Comparison of ENCODE assay signal across 9 mouse cellular contexts in genomic region chr2:101679164-101679784, GRCm38 (mm10). TPM values are rescaled to one million over a fixed set of nuclear protein-coding genes. Genes with fewer than 3 reads are reported as not detected.
DNase-seq lines count a peak whose midpoint lies in the region; ATAC-seq and TF ChIP-seq lines count a peak whose summit lies in the region.
"Had no signal": no experiment of that assay in that cellular context is flagged by ENCODE, and none has a peak within 500 bp of the region (broad histone marks: within the 10 kb centered on the region; RNA-seq: fewer than 3 reads in every experiment).

No protein-coding gene starts in this region.

- no peak for ATAC-seq in hindbrain, embryonic 12.5 days (ENCODE audit: low FRiP score)
- ATAC-seq in lung, embryonic 16.5 days (ENCODE audit: low read depth), result no peak
- no peak for ATAC-seq in stomach, embryonic 14.5 days (ENCODE audit: insufficient number of reproducible peaks, insufficient read depth, low FRiP score, low read depth)

- WGBS in hindbrain, embryonic 12.5 days, result 2% methylated on average over 15 of the region's 15 CpGs
- 4% methylated on average over 15 of the region's 15 CpGs for WGBS in lung, embryonic 16.5 days
- WGBS in stomach, embryonic 14.5 days, result 6% methylated on average over 15 of the region's 15 CpGs

- H3K4me3 ChIP-seq in cortical plate, adult 2 months (ENCODE audit: insufficient read depth, low read length), result peak overlapping the region; percentile 92
- H3K4me3 ChIP-seq in hindbrain, embryonic 12.5 days, result peak overlapping the region; percentile 84
- peak overlapping the region; percentile 91 for H3K4me3 ChIP-seq in lung, embryonic 16.5 days (ENCODE audit: low read length)
- peak overlapping the region; percentile 73 for H3K4me3 ChIP-seq in stomach, embryonic 14.5 days (ENCODE audit: low read depth, low read length)

- peaks cover 9% of the 10 kb centered on the region for H3K36me3 ChIP-seq in hindbrain, embryonic 12.5 days
- no peaks in the 10 kb centered on the region for H3K36me3 ChIP-seq in lung, embryonic 16.5 days (ENCODE audit: control insufficient read depth, insufficient read depth, low read length)
- peaks cover under 1% of the 10 kb centered on the region; the same call in 1 of the 2 replicates for H3K36me3 ChIP-seq in stomach, embryonic 14.5 days (ENCODE audit: control insufficient read depth, insufficient read depth, low read length)

- TF ChIP-seq POLR2A in cortical plate, adult 2 months (IDR thresholded peaks at IDR 0.05; ENCODE audit: extremely low read depth, insufficient read depth, low read length), result no peak

- peak; percentile 15 for DNase-seq in thymus, postnatal 0 days (ENCODE audit: low spot score)
- no peak for DNase-seq in thymus, adult 18-20 months
- DNase-seq in cerebellum, adult 18-20 months, result no peak
- no peak for DNase-seq in layer of hippocampus, adult 8-10 months (ENCODE audit: low spot score in 2 of 2)

- no peaks in the 10 kb centered on the region for H3K9me3 ChIP-seq in hindbrain, embryonic 12.5 days (replicated peaks)
- no peaks in the 10 kb centered on the region for H3K9me3 ChIP-seq in lung, embryonic 16.5 days (ENCODE audit: control insufficient read depth, low read length)
- no peaks in the 10 kb centered on the region for H3K9me3 ChIP-seq in stomach, embryonic 14.5 days (ENCODE audit: control insufficient read depth, low read depth, low read length)

- peaks cover 5% of the 10 kb centered on the region; the same call in 1 of the 2 replicates for H3K27me3 ChIP-seq in hindbrain, embryonic 12.5 days
- no peaks in the 10 kb centered on the region; the same call in 1 of the 2 replicates for H3K27me3 ChIP-seq in lung, embryonic 16.5 days (ENCODE audit: control insufficient read depth, insufficient read depth, low read depth, low read length)
- H3K27me3 ChIP-seq in stomach, embryonic 14.5 days (ENCODE audit: control insufficient read depth, insufficient read depth, low read length), result no peaks in the 10 kb centered on the region

- TF ChIP-seq CTCF in cortical plate, adult 2 months (IDR thresholded peaks at IDR 0.05; ENCODE audit: extremely low read depth, insufficient read depth, low read length), result no peak

- no peak overlapping the region for H3K27ac ChIP-seq in cortical plate, adult 2 months (ENCODE audit: insufficient read depth, low read length)
- H3K27ac ChIP-seq in hindbrain, embryonic 12.5 days, result no peak overlapping the region
- no peak overlapping the region for H3K27ac ChIP-seq in lung, embryonic 16.5 days (ENCODE audit: low read length)
- no peak overlapping the region for H3K27ac ChIP-seq in stomach, embryonic 14.5 days (ENCODE audit: low read length)

- H3K4me1 ChIP-seq in cortical plate, adult 2 months (ENCODE audit: control insufficient read depth, insufficient read depth, low read length), result no peaks in the 10 kb centered on the region; the same call in 1 of the 2 replicates
- peaks cover 4% of the 10 kb centered on the region for H3K4me1 ChIP-seq in hindbrain, embryonic 12.5 days
- peaks cover 6% of the 10 kb centered on the region for H3K4me1 ChIP-seq in lung, embryonic 16.5 days (replicated peaks; ENCODE audit: control insufficient read depth, insufficient read depth, low read length)
- H3K4me1 ChIP-seq in stomach, embryonic 14.5 days (ENCODE audit: control insufficient read depth, insufficient read depth, low read length), result peaks cover 5% of the 10 kb centered on the region; the same call in 1 of the 2 replicates

- H3K9ac ChIP-seq in hindbrain, embryonic 12.5 days, result peak overlapping the region; percentile 95
- H3K9ac ChIP-seq in lung, embryonic 16.5 days (ENCODE audit: low read length), result peak overlapping the region; percentile 94
- peak overlapping the region; percentile 76 for H3K9ac ChIP-seq in stomach, embryonic 14.5 days (replicated peaks; ENCODE audit: low read depth, low read length)

- peak overlapping the region; percentile 81 for H3K4me2 ChIP-seq in hindbrain, embryonic 12.5 days (replicated peaks)
- H3K4me2 ChIP-seq in lung, embryonic 16.5 days (ENCODE audit: low read depth, low read length), result peak overlapping the region; percentile 62
- H3K4me2 ChIP-seq in stomach, embryonic 14.5 days (replicated peaks; ENCODE audit: low read depth, low read length), result peak overlapping the region; percentile 50

RNA-seq across cellular contexts. Expression of gene Traf6, which starts 1.0 kb away (rescaled TPM):
- 13.5 and 15.0 TPM in 2 replicates for polyA plus RNA-seq in thymus, postnatal 0 days (2015; fragmentation: Nextera tagmentation; extraction: Ambion mirVana)
- 9.9 and 11.0 TPM in 2 replicates for polyA plus RNA-seq in cortical plate, adult 2 months (2012; rRNA removed)
- 14.0 and 15.8 TPM in 2 replicates for polyA plus RNA-seq in hindbrain, embryonic 12.5 days (2016; fragmentation: Nextera tagmentation; extraction: Ambion mirVana)
- 9.5 and 10.5 TPM in 2 replicates for polyA plus RNA-seq in lung, embryonic 16.5 days (2015; fragmentation: Nextera tagmentation; extraction: Ambion mirVana)
- polyA plus RNA-seq in stomach, embryonic 14.5 days (2014; fragmentation: Nextera tagmentation; extraction: Ambion mirVana), result 14.0 and 14.2 TPM in 2 replicates
- 10 to 100 TPM; 15.4 to 17.1 (median 16.4) TPM for total RNA-seq in layer of hippocampus, adult 8-10 months (2022)

RNA-seq across cellular contexts. Expression of gene B230118H07Rik, which starts 29.9 kb away (rescaled TPM):
- polyA plus RNA-seq in thymus, postnatal 0 days (2015; fragmentation: Nextera tagmentation; extraction: Ambion mirVana), result 109 and 145 TPM in 2 replicates
- 38.4 and 42.2 TPM in 2 replicates for polyA plus RNA-seq in cortical plate, adult 2 months (2012; rRNA removed)
- polyA plus RNA-seq in hindbrain, embryonic 12.5 days (2016; fragmentation: Nextera tagmentation; extraction: Ambion mirVana), result 57.7 and 58.6 TPM in 2 replicates
- polyA plus RNA-seq in lung, embryonic 16.5 days (2015; fragmentation: Nextera tagmentation; extraction: Ambion mirVana), result 58.4 and 58.6 TPM in 2 replicates
- 56.7 and 63.4 TPM in 2 replicates for polyA plus RNA-seq in stomach, embryonic 14.5 days (2014; fragmentation: Nextera tagmentation; extraction: Ambion mirVana)
- 10 to 100 TPM; 31.8 to 39.8 (median 35.8) TPM for total RNA-seq in layer of hippocampus, adult 8-10 months (2022)

RNA-seq across cellular contexts. Expression of gene Rag1, which starts 30.0 kb away (rescaled TPM):
- 319 and 337 TPM in 2 replicates for polyA plus RNA-seq in thymus, postnatal 0 days (2015; fragmentation: Nextera tagmentation; extraction: Ambion mirVana)
- polyA plus RNA-seq in cortical plate, adult 2 months (2012; rRNA removed), result 0.04 and 0.06 TPM in 2 replicates
- 0.80 and 0.82 TPM in 2 replicates for polyA plus RNA-seq in hindbrain, embryonic 12.5 days (2016; fragmentation: Nextera tagmentation; extraction: Ambion mirVana)
- polyA plus RNA-seq in lung, embryonic 16.5 days (2015; fragmentation: Nextera tagmentation; extraction: Ambion mirVana), result 1.3 and 3.0 TPM in 2 replicates
- 0.06 TPM in 1 of 2 replicates, not detected in the other for polyA plus RNA-seq in stomach, embryonic 14.5 days (2014; fragmentation: Nextera tagmentation; extraction: Ambion mirVana)
- total RNA-seq in layer of hippocampus, adult 8-10 months (2022), result under 1 TPM; 0.18 to 0.29 (median 0.25) TPM
- polyA plus RNA-seq: large intestine, adult 2 months had no signal

RNA-seq across cellular contexts. Expression of gene Rag2, which starts 54.8 kb away (rescaled TPM):
- 116 and 143 TPM in 2 replicates for polyA plus RNA-seq in thymus, postnatal 0 days (2015; fragmentation: Nextera tagmentation; extraction: Ambion mirVana)
- not detected in 2 replicates for polyA plus RNA-seq in cortical plate, adult 2 months (2012; rRNA removed)
- polyA plus RNA-seq in hindbrain, embryonic 12.5 days (2016; fragmentation: Nextera tagmentation; extraction: Ambion mirVana), result 0.22 and 0.31 TPM in 2 replicates
- 0.90 and 1.8 TPM in 2 replicates for polyA plus RNA-seq in lung, embryonic 16.5 days (2015; fragmentation: Nextera tagmentation; extraction: Ambion mirVana)
- polyA plus RNA-seq in stomach, embryonic 14.5 days (2014; fragmentation: Nextera tagmentation; extraction: Ambion mirVana), result not detected in 2 replicates
- total RNA-seq in layer of hippocampus, adult 8-10 months (2022), result not detected
- polyA plus RNA-seq: large intestine, adult 2 months had no signal

Comparison
In these comparisons a context has a peak if more than half of its experiments do, and no peak if none do; other contexts are left out.
1. RNA of gene Rag1, which starts 30.0 kb away (polyA plus RNA-seq): 319 to 337 TPM in thymus, postnatal 0 days; 1.3 to 3.0 TPM in lung, embryonic 16.5 days, 0.80 to 0.82 TPM in hindbrain, embryonic 12.5 days, 0.04 to 0.06 TPM in cortical plate, adult 2 months and 0.06 TPM in stomach, embryonic 14.5 days; every median in the first group is over 10 times any median in the second.
2. Peak in every context shown above with its lines, with median percentiles within 50 percentile points of each other: H3K4me3 ChIP-seq, H3K4me2 ChIP-seq and H3K9ac ChIP-seq.